Mouse (Mus musculus): ENCODE results near the gene Cutc. TPM values are rescaled to one million over a fixed set of nuclear protein-coding genes. Genes with fewer than 3 reads are reported as not detected.

Gene Cutc
- polyA plus RNA-seq, 1 experiment from 2014 or later, result 16.3 TPM

DNA sequence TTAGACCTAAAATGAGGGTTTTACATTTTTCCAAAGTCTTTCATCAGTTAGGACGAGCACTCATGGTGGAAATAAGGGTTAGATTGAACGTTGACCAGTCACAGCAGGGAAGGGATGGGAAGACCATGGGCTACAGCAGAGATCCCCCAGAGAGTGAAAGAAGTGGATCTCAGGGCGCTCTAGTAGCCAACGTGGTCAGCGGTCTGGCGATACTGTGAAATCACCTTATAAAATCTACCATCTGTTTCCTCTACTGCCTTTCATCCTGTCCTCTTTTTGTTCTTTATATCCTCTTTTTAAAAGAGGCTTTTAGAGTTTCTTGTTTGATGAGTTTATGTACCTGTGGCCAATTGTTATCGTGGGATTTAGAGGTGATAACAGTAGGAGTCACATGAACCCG is 32.0 kb downstream of the Cutc start:
- no peak overlapping the region for H3K27ac ChIP-seq
- 88% methylated on average over 8 of the region's 8 CpGs for WGBS
- H3K9me3 ChIP-seq, result no peaks in the 10 kb centered on the region
- H3K4me1 ChIP-seq, result no peaks in the 10 kb centered on the region
- H3K4me3 ChIP-seq, result no peak overlapping the region
- H3K36me3 ChIP-seq (replicated peaks), result no peaks in the 10 kb centered on the region
- no peak for DNase-seq (ENCODE audit: extremely low spot score, low spot score)
- no peaks in the 10 kb centered on the region for H3K27me3 ChIP-seq (ENCODE audit: poor library complexity, severe bottlenecking)

- no peaks in the 10 kb centered on the region for H3K9me3 ChIP-seq
- no peaks in the 10 kb centered on the region for H3K27me3 ChIP-seq (ENCODE audit: poor library complexity, severe bottlenecking)
- no peaks in the 10 kb centered on the region for H3K36me3 ChIP-seq (replicated peaks)
- H3K27ac ChIP-seq, result no peak overlapping the region
- WGBS, result 86% methylated on average over 13 of the region's 13 CpGs
- no peaks in the 10 kb centered on the region for H3K4me1 ChIP-seq
- no peak overlapping the region for H3K4me3 ChIP-seq
- no peak for DNase-seq (ENCODE audit: extremely low spot score, low spot score)
Observed at GRCm38 (mm10) chr19:43786249-43787026, 33.6 kb downstream of the Cutc start.

DNA sequence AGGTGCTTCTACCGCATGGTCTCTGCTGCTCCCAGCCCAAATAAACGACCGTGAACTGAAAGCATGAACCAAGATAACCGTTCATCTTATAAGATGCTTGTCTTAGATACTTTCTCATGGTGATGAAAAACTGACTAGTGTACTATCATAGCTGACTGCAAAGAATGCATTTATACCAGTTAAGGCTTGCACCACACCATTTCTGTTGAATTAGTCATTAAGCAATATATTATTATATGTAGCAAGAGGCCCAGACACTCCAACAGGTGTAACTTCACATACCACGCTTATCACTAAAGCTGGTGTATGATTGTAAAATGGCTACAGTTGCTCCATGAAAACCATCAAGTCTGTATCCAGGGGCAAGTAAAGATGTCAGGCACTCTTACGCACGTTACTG is 37.0 kb downstream of the Cutc start:
- Histone ChIP-seq H3K27me3 (ENCODE audit: poor library complexity, severe bottlenecking) (no peaks in the 10 kb centered on the region), H3K9me3 (no peaks in the 10 kb centered on the region), H3K27ac (no peak overlapping the region), H3K4me3 (no peak overlapping the region), H3K36me3 (replicated peaks) (no peaks in the 10 kb centered on the region), H3K4me1 (no peaks in the 10 kb centered on the region)
- DNase-seq (ENCODE audit: extremely low spot score, low spot score), result no peak
- 94% methylated on average over 7 of the region's 7 CpGs for WGBS

DNA sequence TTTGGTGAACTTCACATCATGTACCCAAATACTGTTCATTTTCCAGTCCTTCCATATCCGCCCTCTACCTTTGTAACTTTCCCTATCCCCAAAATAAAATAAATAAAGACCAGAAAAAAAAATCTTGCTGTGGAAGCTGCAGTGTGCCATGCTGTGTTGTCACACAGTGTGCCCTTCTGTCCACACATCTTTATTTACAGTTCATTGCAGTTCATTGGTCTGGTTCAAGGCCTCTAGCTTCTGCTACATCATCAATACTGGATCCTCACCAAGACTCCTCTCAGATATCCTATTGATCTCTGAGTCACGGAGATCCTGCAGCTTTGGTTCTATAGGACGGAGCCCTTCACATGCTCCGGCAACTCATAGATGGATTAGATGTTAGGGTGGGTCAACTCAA is 39.7 kb downstream of the Cutc start:
- H3K36me3 ChIP-seq (replicated peaks), result no peaks in the 10 kb centered on the region

DNA sequence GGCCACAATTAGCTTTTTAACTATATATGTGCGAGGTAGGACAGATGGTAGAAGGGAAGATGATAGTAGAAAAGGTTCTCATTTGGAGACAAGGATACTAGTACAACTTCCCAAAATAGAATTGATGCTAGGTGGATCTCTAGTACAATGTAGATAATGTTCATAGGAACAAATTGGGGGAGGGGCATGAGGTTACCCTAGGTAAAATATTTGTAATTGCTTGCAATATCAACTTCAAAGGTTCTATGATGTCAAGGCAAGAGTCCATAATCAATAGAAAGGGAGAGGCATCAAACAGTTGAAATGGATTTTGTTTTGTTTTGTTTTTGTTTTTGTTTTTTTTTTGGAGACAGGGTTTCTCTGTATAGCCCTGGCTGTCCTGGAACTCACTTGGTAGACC is 41.2 kb downstream of the Cutc start:
- H3K27me3 ChIP-seq (ENCODE audit: poor library complexity, severe bottlenecking), result no peaks in the 10 kb centered on the region
- H3K4me1 ChIP-seq, result no peaks in the 10 kb centered on the region
- H3K36me3 ChIP-seq (replicated peaks), result no peaks in the 10 kb centered on the region
- DNase-seq (ENCODE audit: extremely low spot score, low spot score), result no peak
- no peaks in the 10 kb centered on the region for H3K9me3 ChIP-seq
- H3K4me3 ChIP-seq, result no peak overlapping the region
- 89% methylated on average over 1 of the region's 1 CpGs for WGBS
- H3K27ac ChIP-seq, result no peak overlapping the region

More for the DNA sequence above, 39.7 kb downstream of the Cutc start:
- Histone ChIP-seq H3K4me3 (no peak overlapping the region), H3K9me3 (no peaks in the 10 kb centered on the region), H3K27ac (no peak overlapping the region), H3K27me3 (ENCODE audit: poor library complexity, severe bottlenecking) (no peaks in the 10 kb centered on the region), H3K4me1 (no peaks in the 10 kb centered on the region)
- 92% methylated on average over 4 of the region's 4 CpGs for WGBS
- DNase-seq (ENCODE audit: extremely low spot score, low spot score), result no peak

GRCm38 (mm10) chr19:43795511-43795910 is 42.7 kb downstream of the Cutc start:
- Histone ChIP-seq H3K27me3 (ENCODE audit: poor library complexity, severe bottlenecking) (no peaks in the 10 kb centered on the region), H3K4me3 (no peak overlapping the region), H3K27ac (no peak overlapping the region), H3K36me3 (replicated peaks) (no peaks in the 10 kb centered on the region), H3K9me3 (no peaks in the 10 kb centered on the region), H3K4me1 (no peaks in the 10 kb centered on the region)
- DNase-seq (ENCODE audit: extremely low spot score, low spot score), result no peak
- 86% methylated on average over 8 of the region's 8 CpGs for WGBS

DNA sequence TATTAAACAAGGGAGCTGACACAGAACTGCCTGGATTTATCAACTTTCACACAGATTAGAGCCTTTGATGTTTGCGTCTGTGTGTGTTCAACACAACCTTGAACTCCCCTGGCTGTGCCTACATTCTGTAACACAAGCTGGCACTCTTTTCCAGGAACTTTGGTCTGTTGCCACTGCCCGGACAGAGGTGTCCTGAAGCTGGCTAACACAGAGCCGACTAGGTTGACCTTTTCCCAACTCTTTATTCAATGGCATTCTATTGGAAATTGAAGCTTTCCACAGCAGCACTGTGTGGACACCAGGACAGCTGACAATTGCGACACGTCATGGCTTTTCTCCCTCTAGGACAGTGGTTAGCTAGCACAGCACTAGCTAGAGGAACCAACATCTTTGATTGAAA is 44.4 kb downstream of the Cutc start:
- DNase-seq (ENCODE audit: extremely low spot score, low spot score), result no peak
- Histone ChIP-seq H3K27me3 (ENCODE audit: poor library complexity, severe bottlenecking) (no peaks in the 10 kb centered on the region), H3K27ac (no peak overlapping the region), H3K4me1 (no peaks in the 10 kb centered on the region), H3K9me3 (no peaks in the 10 kb centered on the region), H3K4me3 (no peak overlapping the region), H3K36me3 (replicated peaks) (no peaks in the 10 kb centered on the region)
- 86% methylated on average over 5 of the region's 5 CpGs for WGBS

GRCm38 (mm10) chr19:43801427-43802051 is 48.7 kb downstream of the Cutc start:
- no peaks in the 10 kb centered on the region for H3K36me3 ChIP-seq (replicated peaks)
- no peak overlapping the region for H3K4me3 ChIP-seq
- no peak for DNase-seq (ENCODE audit: extremely low spot score, low spot score)
- peaks cover 12% of the 10 kb centered on the region; the same call in 1 of the 2 replicates for H3K4me1 ChIP-seq
- 83% methylated on average over 9 of the region's 9 CpGs for WGBS
- H3K27ac ChIP-seq, result no peak overlapping the region
- no peaks in the 10 kb centered on the region for H3K27me3 ChIP-seq (ENCODE audit: poor library complexity, severe bottlenecking)
- H3K9me3 ChIP-seq, result no peaks in the 10 kb centered on the region

DNA sequence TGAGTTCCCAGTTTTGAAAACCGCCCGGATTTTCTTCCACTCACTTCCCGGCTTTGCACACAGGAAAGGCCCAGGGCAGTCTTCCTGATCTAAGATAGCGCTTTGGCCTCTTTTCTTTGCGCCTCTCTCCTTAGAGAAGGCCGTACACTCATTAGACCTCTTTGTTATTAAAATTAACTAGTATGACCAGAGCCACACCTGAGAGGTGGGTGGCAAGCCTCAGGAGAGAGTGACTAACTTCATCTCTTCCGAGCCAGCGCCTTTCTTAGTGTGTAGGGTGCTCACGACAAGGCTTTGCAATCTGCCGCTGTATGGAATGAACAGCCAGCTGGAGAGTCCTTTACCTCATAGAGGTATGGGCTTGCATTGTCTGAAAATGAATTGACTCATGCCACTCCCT is 51.1 kb downstream of the Cutc start:
- H3K9me3 ChIP-seq, result no peaks in the 10 kb centered on the region

DNA sequence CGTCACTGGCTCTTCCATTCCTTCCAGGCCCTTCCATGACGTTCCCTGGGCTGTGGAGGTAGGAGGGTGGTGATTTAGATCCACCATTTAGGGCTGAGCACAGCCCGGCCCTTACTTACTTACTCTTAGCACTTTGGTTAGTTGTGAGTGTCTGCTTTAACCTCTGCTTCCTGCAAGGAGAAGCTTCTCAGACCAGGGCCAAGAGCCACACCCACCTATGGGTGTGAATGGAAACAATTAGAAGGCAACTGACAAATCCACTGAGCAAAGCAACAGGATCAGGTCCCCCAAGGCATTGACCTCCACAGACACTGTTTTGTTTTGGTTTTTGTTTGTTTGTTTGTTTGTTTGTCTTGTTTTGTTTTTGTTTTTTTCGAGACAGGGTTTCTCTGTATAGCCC is 56.5 kb downstream of the Cutc start:
- H3K27me3 ChIP-seq (ENCODE audit: poor library complexity, severe bottlenecking), result no peaks in the 10 kb centered on the region
- WGBS, result 51% methylated on average over 4 of the region's 4 CpGs
- DNase-seq (ENCODE audit: extremely low spot score, low spot score), result no peak

More for the DNA sequence above, 51.1 kb downstream of the Cutc start:
- no peaks in the 10 kb centered on the region for H3K27me3 ChIP-seq (ENCODE audit: poor library complexity, severe bottlenecking)
- H3K27ac ChIP-seq, result no peak overlapping the region
- DNase-seq (ENCODE audit: extremely low spot score, low spot score), result no peak
- H3K36me3 ChIP-seq (replicated peaks), result no peaks in the 10 kb centered on the region
- peaks cover 12% of the 10 kb centered on the region; the same call in 1 of the 2 replicates for H3K4me1 ChIP-seq
- 85% methylated on average over 10 of the region's 10 CpGs for WGBS
- H3K4me3 ChIP-seq, result no peak overlapping the region

DNA sequence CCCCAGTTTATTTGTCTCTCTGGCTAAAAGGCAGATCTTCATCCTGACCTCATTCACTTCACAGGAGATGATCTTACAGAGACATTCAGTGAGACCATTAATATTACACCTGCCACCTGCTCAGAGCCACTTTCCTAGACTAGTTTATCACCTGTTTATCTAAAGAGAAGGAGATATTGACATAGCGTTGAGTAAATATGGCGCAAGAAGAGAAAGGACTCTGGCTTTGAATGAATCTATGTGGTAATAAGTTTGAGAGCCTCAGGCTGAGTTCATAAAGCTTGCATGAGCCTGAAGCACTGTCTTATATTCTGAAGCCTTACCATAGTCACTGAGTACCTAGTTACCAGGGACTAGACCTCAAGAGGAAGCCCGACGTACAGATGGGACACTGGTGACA is 58.6 kb downstream of the Cutc start:
- 94% methylated on average over 4 of the region's 4 CpGs for WGBS
- no peak for DNase-seq (ENCODE audit: extremely low spot score, low spot score)

More for the DNA sequence above, 56.5 kb downstream of the Cutc start:
- Histone ChIP-seq H3K4me3 (no peak overlapping the region), H3K9me3 (no peaks in the 10 kb centered on the region), H3K27ac (no peak overlapping the region), H3K36me3 (replicated peaks) (no peaks in the 10 kb centered on the region), H3K4me1 (peaks cover 8% of the 10 kb centered on the region; the same call in 1 of the 2 replicates)

GRCm38 (mm10) chr19:43813315-43813714 is 60.5 kb downstream of the Cutc start:
- H3K4me1 ChIP-seq, result peaks cover 3% of the 10 kb centered on the region; the same call in 1 of the 2 replicates
- no peak for DNase-seq (ENCODE audit: extremely low spot score, low spot score)
- H3K27ac ChIP-seq, result no peak overlapping the region
- no peaks in the 10 kb centered on the region for H3K36me3 ChIP-seq (replicated peaks)
- H3K9me3 ChIP-seq, result no peaks in the 10 kb centered on the region
- WGBS, result 89% methylated on average over 10 of the region's 10 CpGs
- no peak overlapping the region for H3K4me3 ChIP-seq
- no peaks in the 10 kb centered on the region for H3K27me3 ChIP-seq (ENCODE audit: poor library complexity, severe bottlenecking)

More for the DNA sequence above, 58.6 kb downstream of the Cutc start:
- Histone ChIP-seq H3K27ac (no peak overlapping the region), H3K4me1 (peaks cover 3% of the 10 kb centered on the region; the same call in 1 of the 2 replicates), H3K4me3 (no peak overlapping the region), H3K9me3 (no peaks in the 10 kb centered on the region), H3K27me3 (ENCODE audit: poor library complexity, severe bottlenecking) (no peaks in the 10 kb centered on the region), H3K36me3 (replicated peaks) (no peaks in the 10 kb centered on the region)

DNA sequence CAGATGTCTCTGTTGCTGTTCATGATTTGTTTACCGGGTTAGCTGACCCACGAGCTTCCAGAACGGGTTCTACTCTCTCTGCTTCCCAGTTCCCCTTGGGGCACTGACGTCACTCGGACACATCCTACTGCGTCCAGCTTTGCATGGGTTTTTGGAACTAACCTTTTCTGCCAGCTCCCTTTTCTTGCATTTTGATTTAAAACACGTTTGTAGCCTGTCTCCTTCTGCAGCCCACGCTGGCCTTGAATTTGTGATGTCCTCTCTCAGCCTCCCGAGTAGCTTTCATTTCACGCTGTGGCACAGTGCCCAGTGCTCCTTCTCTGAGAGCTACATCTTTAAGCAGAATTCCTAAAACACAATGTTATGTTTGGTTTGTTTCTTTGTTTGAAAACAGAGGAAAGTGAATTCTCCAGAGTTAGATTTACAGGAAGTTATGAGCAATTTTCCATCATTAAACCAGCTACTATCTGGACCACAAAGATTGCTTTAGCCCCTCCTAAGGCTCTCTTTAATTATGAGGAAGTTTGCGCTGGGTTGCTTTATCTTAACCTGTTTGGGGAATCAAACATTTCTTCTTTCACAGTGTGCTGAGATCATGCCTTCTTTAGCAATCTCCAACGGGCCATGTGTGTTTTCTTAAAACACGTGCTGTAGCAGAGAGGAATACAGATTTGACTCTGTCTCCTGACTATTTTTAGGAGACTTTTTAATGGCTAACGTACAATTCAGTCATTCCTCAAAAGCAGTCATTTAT is 63.0 kb downstream of the Cutc start:
- 90% methylated on average over 14 of the region's 14 CpGs for WGBS
- Histone ChIP-seq H3K4me1 (no peaks in the 10 kb centered on the region), H3K4me3 (no peak overlapping the region), H3K27ac (no peak overlapping the region), H3K9me3 (no peaks in the 10 kb centered on the region), H3K36me3 (replicated peaks) (no peaks in the 10 kb centered on the region), H3K27me3 (ENCODE audit: poor library complexity, severe bottlenecking) (no peaks in the 10 kb centered on the region)
- DNase-seq (ENCODE audit: extremely low spot score, low spot score), result no peak
